Mouse (Mus musculus) cortical plate, adult 2 months (tissue): ENCODE measurements at regions not wholly inside any gene's neighbourhood (a gene's known extent, or its start where the extent isn't known, plus 50 kb on each side); places are given as distances from the start of the nearest gene placed in this dataset.
A peak's percentile ranks its signal among the peaks of the same experiment; 100 is the strongest.

Experiments used
- H3K27ac ChIP-seq: fragments of 200-500 bp; 2 replicates; pipeline ENCODE4 v1.5.1; 2012; ENCODE audit warnings: low read length, control low read depth, inconsistent platforms; ENCODE audit not compliant: insufficient read depth
- H3K4me1 ChIP-seq: fragments of 200-500 bp; 2 replicates; pipeline ENCODE4 v1.6.1; 2011; ENCODE audit warnings: low read length; ENCODE audit not compliant: control insufficient read depth, insufficient read depth
- H3K4me3 ChIP-seq: fragments of 200-500 bp; 2 replicates; pipeline ENCODE4 v1.5.1; 2011; ENCODE audit warnings: mild to moderate bottlenecking, low read length, control low read depth; ENCODE audit not compliant: insufficient read depth
- CTCF ChIP-seq: fragments of 200-500 bp; IDR thresholded peaks from 2 replicates; pipeline ENCODE4 v1.5.1; 2011; ENCODE audit warnings: mild to moderate bottlenecking, control low read depth, low read length; ENCODE audit not compliant: insufficient read depth; ENCODE audit errors: extremely low read depth
- POLR2A ChIP-seq: fragments of 200-500 bp; IDR thresholded peaks from 2 replicates; pipeline ENCODE4 v1.6.1; 2011; ENCODE audit warnings: mild to moderate bottlenecking, low read length, control low read depth; ENCODE audit not compliant: insufficient read depth; ENCODE audit errors: extremely low read depth

- Histone ChIP-seq H3K27ac (no peak overlapping the region), H3K4me1 (no peaks in the 10 kb centered on the region), H3K4me3 (peak overlapping the region; percentile 29; the same call in 1 of the 2 replicates)
- peak; percentile 53 for TF ChIP-seq CTCF
- no peak for TF ChIP-seq POLR2A
Measured at GRCm38 (mm10) chr11:56131339-56131823, 90.6 kb upstream of the Nmur2 start.

GRCm38 (mm10) chr11:56116553-56117232 lies 75.9 kb upstream of the Nmur2 start:
- no peak overlapping the region for H3K4me3 ChIP-seq
- H3K4me1 ChIP-seq = no peaks in the 10 kb centered on the region
- TF ChIP-seq CTCF = peak; percentile 46; the same call in 1 of the 2 replicates
- no peak for TF ChIP-seq POLR2A
- no peak overlapping the region for H3K27ac ChIP-seq

GRCm38 (mm10) chr11:56107929-56108328 lies 67.1 kb upstream of the Nmur2 start:
- TF ChIP-seq POLR2A (no peak), CTCF (peak; percentile 96)
- no peaks in the 10 kb centered on the region for H3K4me1 ChIP-seq
- H3K4me3 ChIP-seq = no peak overlapping the region
- no peak overlapping the region for H3K27ac ChIP-seq

GRCm38 (mm10) chr11:56105632-56106031 lies 64.8 kb upstream of the Nmur2 start:
- TF ChIP-seq POLR2A (no peak), CTCF (peak; percentile 63; the same call in 1 of the 2 replicates)
- no peak overlapping the region for H3K27ac ChIP-seq

GRCm38 (mm10) chr11:56092891-56093290 lies 52.1 kb upstream of the Nmur2 start:
- no peaks in the 10 kb centered on the region for H3K4me1 ChIP-seq
- H3K4me3 ChIP-seq = no peak overlapping the region
- H3K27ac ChIP-seq = no peak overlapping the region
- TF ChIP-seq CTCF (no peak), POLR2A (no peak)

More at GRCm38 (mm10) chr11:56105632-56106031, 64.8 kb upstream of the Nmur2 start:
- Histone ChIP-seq H3K4me1 (no peaks in the 10 kb centered on the region), H3K4me3 (no peak overlapping the region)
